ENCODE assay signal across 10 mouse cellular contexts in genomic region chr9:21497050-21497542, GRCm38 (mm10). TPM values are rescaled to one million over a fixed set of nuclear protein-coding genes. Genes with fewer than 3 reads are reported as not detected.
DNase-seq lines count a peak whose midpoint lies in the region; ATAC-seq lines count a peak whose summit lies in the region.
"Had no signal": no experiment of that assay in that cellular context is flagged by ENCODE, and none has a peak within 500 bp of the region (broad histone marks: within the 10 kb centered on the region; RNA-seq: fewer than 3 reads in every experiment).

No protein-coding gene starts in this region.

- intact Hi-C loops in left cerebral cortex, postnatal 4 days (cut with DNase I) = no loop called here

- peaks cover 14% of the 10 kb centered on the region; the same call in 1 of the 2 replicates for H3K36me3 ChIP-seq in lung, embryonic 15.5 days
- peaks cover 29% of the 10 kb centered on the region for H3K36me3 ChIP-seq in embryonic facial prominence, embryonic 12.5 days
- H3K36me3 ChIP-seq in neural tube, embryonic 13.5 days = peaks cover 50% of the 10 kb centered on the region

- H3K9ac ChIP-seq in lung, embryonic 15.5 days = no peak overlapping the region
- peak overlapping the region; percentile 12; the same call in 1 of the 2 replicates for H3K9ac ChIP-seq in embryonic facial prominence, embryonic 12.5 days
- H3K9ac ChIP-seq in neural tube, embryonic 13.5 days = no peak overlapping the region
- H3K9ac ChIP-seq: kidney, embryonic 15.5 days had no signal

- DNase-seq in frontal cortex, postnatal 36 days (ENCODE audit: low spot score in 2 of 2) = no peak
- no peak for DNase-seq in lung, postnatal 10 days
- DNase-seq in kidney, postnatal 25 days = no peak
- DNase-seq in left cerebral cortex, postnatal 4 days = no peak
- DNase-seq: B cell, adult 2 months had no signal

- peak; percentile 53 for ATAC-seq in frontal cortex, adult (ENCODE audit: low TSS enrichment)
- no peak for ATAC-seq in lung, embryonic 15.5 days (ENCODE audit: borderline replicate concordance, extremely low read depth, low FRiP score, low TSS enrichment)
- ATAC-seq in embryonic facial prominence, embryonic 12.5 days (ENCODE audit: insufficient number of reproducible peaks, insufficient read depth, low FRiP score, low TSS enrichment) = peak; percentile 74
- ATAC-seq in neural tube, embryonic 13.5 days (ENCODE audit: low read depth) = no peak

- no peak overlapping the region for H3K4me3 ChIP-seq in lung, embryonic 15.5 days
- peak overlapping the region; percentile 16; the same call in 1 of the 2 replicates for H3K4me3 ChIP-seq in embryonic facial prominence, embryonic 12.5 days
- H3K4me3 ChIP-seq in neural tube, embryonic 13.5 days = no peak overlapping the region
- H3K4me3 ChIP-seq: kidney, embryonic 15.5 days had no signal

- no peaks in the 10 kb centered on the region for H3K9me3 ChIP-seq in lung, embryonic 15.5 days
- H3K9me3 ChIP-seq in embryonic facial prominence, embryonic 12.5 days = no peaks in the 10 kb centered on the region
- no peaks in the 10 kb centered on the region for H3K9me3 ChIP-seq in neural tube, embryonic 13.5 days
- H3K9me3 ChIP-seq: kidney, embryonic 15.5 days had no signal

- H3K4me2 ChIP-seq in lung, embryonic 15.5 days = no peak overlapping the region
- peak overlapping the region; percentile 52 for H3K4me2 ChIP-seq in embryonic facial prominence, embryonic 12.5 days (replicated peaks)
- no peak overlapping the region for H3K4me2 ChIP-seq in neural tube, embryonic 13.5 days
- H3K4me2 ChIP-seq: kidney, embryonic 15.5 days had no signal

- H3K27ac ChIP-seq in lung, embryonic 15.5 days = peak overlapping the region; percentile 50; the same call in 1 of the 2 replicates
- H3K27ac ChIP-seq in embryonic facial prominence, embryonic 12.5 days = peak overlapping the region; percentile 98
- H3K27ac ChIP-seq in neural tube, embryonic 13.5 days (replicated peaks) = 0 out of 2 replicates have a peak overlapping the region, but pooled peaks have one; percentile 23
- H3K27ac ChIP-seq: kidney, embryonic 15.5 days had no signal

- no peaks in the 10 kb centered on the region for H3K4me1 ChIP-seq in lung, embryonic 15.5 days
- peaks cover 38% of the 10 kb centered on the region for H3K4me1 ChIP-seq in embryonic facial prominence, embryonic 12.5 days
- H3K4me1 ChIP-seq in neural tube, embryonic 13.5 days (replicated peaks) = no peaks in the 10 kb centered on the region

- H3K27me3 ChIP-seq in lung, embryonic 15.5 days = no peaks in the 10 kb centered on the region
- no peaks in the 10 kb centered on the region for H3K27me3 ChIP-seq in embryonic facial prominence, embryonic 12.5 days
- no peaks in the 10 kb centered on the region for H3K27me3 ChIP-seq in neural tube, embryonic 13.5 days
- H3K27me3 ChIP-seq: kidney, embryonic 15.5 days had no signal

- WGBS in lung, embryonic 15.5 days = 86% methylated on average over 16 of the region's 16 CpGs
- 42% methylated on average over 16 of the region's 16 CpGs for WGBS in embryonic facial prominence, embryonic 12.5 days
- 92% methylated on average over 16 of the region's 16 CpGs for WGBS in neural tube, embryonic 13.5 days

RNA-seq across cellular contexts. Expression of gene Tmed1, which starts 13.0 kb away (rescaled TPM):
- 119 and 123 TPM in 2 replicates for polyA plus RNA-seq in lung, embryonic 15.5 days (2015; fragmentation: Nextera tagmentation; extraction: Ambion mirVana)
- 113 and 115 TPM in 2 replicates for polyA plus RNA-seq in embryonic facial prominence, embryonic 12.5 days (2016; fragmentation: Nextera tagmentation; extraction: Ambion mirVana)
- polyA plus RNA-seq in neural tube, embryonic 13.5 days (2015; fragmentation: Nextera tagmentation; extraction: Ambion mirVana) = 52.8 and 53.9 TPM in 2 replicates
- 10 to 100 TPM; 18.6 to 19.1 TPM for total RNA-seq in left cerebral cortex, postnatal 4 days (2021)

RNA-seq across cellular contexts. Expression of gene AB124611, which starts 28.9 kb away (rescaled TPM):
- polyA plus RNA-seq in lung, embryonic 15.5 days (2015; fragmentation: Nextera tagmentation; extraction: Ambion mirVana) = 3.2 and 3.9 TPM in 2 replicates
- 3.9 and 5.7 TPM in 2 replicates for polyA plus RNA-seq in embryonic facial prominence, embryonic 12.5 days (2016; fragmentation: Nextera tagmentation; extraction: Ambion mirVana)
- 2.9 and 4.2 TPM in 2 replicates for polyA plus RNA-seq in neural tube, embryonic 13.5 days (2015; fragmentation: Nextera tagmentation; extraction: Ambion mirVana)
- under 1 TPM; 0.44 to 0.64 TPM for total RNA-seq in left cerebral cortex, postnatal 4 days (2021)

RNA-seq across cellular contexts. Expression of gene Carm1, which starts 49.6 kb away (rescaled TPM):
- polyA plus RNA-seq in lung, embryonic 15.5 days (2015; fragmentation: Nextera tagmentation; extraction: Ambion mirVana) = 43.7 and 47.3 TPM in 2 replicates
- 79.5 and 86.8 TPM in 2 replicates for polyA plus RNA-seq in embryonic facial prominence, embryonic 12.5 days (2016; fragmentation: Nextera tagmentation; extraction: Ambion mirVana)
- polyA plus RNA-seq in neural tube, embryonic 13.5 days (2015; fragmentation: Nextera tagmentation; extraction: Ambion mirVana) = 43.8 and 45.8 TPM in 2 replicates
- 100 to 1,000 TPM; 108 to 124 TPM for total RNA-seq in left cerebral cortex, postnatal 4 days (2021)

Comparison
In these comparisons a context has a peak if more than half of its experiments do, and no peak if none do; other contexts are left out.
1. ATAC-seq: peak in frontal cortex, adult (single experiment) and embryonic facial prominence, embryonic 12.5 days (single experiment); none in lung, embryonic 15.5 days (single experiment) and neural tube, embryonic 13.5 days (single experiment).
2. H3K27ac ChIP-seq: peak in every context shown above with its lines; median percentile 98 in embryonic facial prominence, embryonic 12.5 days; 50 in lung, embryonic 15.5 days; 23 in neural tube, embryonic 13.5 days.